Mouse (Mus musculus): ENCODE data around the gene Dock7. TPM values are rescaled to one million over a fixed set of nuclear protein-coding genes. Genes with fewer than 3 reads are reported as not detected.

Dock7 gene
- polyA plus RNA-seq, 1 experiment from 2014 or later, result 94.2 TPM

DNA sequence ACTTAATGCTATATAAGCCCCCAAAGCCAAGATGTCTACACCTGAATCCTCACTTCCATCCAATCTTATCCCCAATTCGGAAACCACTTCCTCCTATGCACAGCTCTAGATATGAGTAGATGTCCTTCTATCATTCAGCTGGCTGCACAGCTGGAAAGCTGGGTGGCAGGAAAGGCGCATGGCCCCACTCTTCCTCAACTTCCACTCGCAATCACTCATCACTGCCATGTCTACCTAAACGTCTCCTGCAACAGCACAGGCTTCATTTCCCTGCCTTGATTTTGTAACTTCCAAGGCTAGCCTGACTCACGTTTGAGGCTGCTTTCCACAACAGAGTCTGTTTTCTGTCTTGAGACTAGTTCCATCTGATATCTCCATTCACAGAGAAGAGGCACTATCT is 1.7 kb downstream of the Dock7 start:
- Histone ChIP-seq H3K36me3 (no peaks in the 10 kb centered on the region), H3K27me3 (no peaks in the 10 kb centered on the region), H3K4me2 (replicated peaks) (peak overlapping the region; percentile 62), H3K4me1 (peaks cover 27% of the 10 kb centered on the region), H3K9ac (no peak overlapping the region), H3K4me3 (peak overlapping the region; percentile 12; the same call in 1 of the 2 replicates), H3K27ac (no peak overlapping the region), H3K9me3 (no peaks in the 10 kb centered on the region)
- ATAC-seq (ENCODE audit: insufficient number of reproducible peaks, insufficient read depth, low FRiP score, low TSS enrichment), result no peak
- WGBS, result 53% methylated on average over 5 of the region's 5 CpGs

GRCm38 (mm10) chr4:99115797-99116196 is 4.9 kb downstream of the Dock7 start:
- 73% methylated on average over 9 of the region's 9 CpGs for WGBS
- H3K27ac ChIP-seq, result no peak overlapping the region
- no peak for ATAC-seq (ENCODE audit: insufficient number of reproducible peaks, insufficient read depth, low FRiP score, low TSS enrichment)

GRCm38 (mm10) chr4:99111670-99112069 is 9.0 kb downstream of the Dock7 start:
- H3K4me2 ChIP-seq (replicated peaks), result no peak overlapping the region
- no peaks in the 10 kb centered on the region for H3K9me3 ChIP-seq
- ATAC-seq (ENCODE audit: insufficient number of reproducible peaks, insufficient read depth, low FRiP score, low TSS enrichment), result no peak
- H3K4me1 ChIP-seq, result peaks cover 24% of the 10 kb centered on the region
- no peak overlapping the region for H3K9ac ChIP-seq
- no peak overlapping the region for H3K27ac ChIP-seq
- no peaks in the 10 kb centered on the region for H3K36me3 ChIP-seq
- no peaks in the 10 kb centered on the region for H3K27me3 ChIP-seq
- 83% methylated on average over 3 of the region's 3 CpGs for WGBS
- H3K4me3 ChIP-seq, result no peak overlapping the region

More at GRCm38 (mm10) chr4:99115797-99116196, 4.9 kb downstream of the Dock7 start:
- no peak overlapping the region for H3K4me3 ChIP-seq
- H3K9me3 ChIP-seq, result no peaks in the 10 kb centered on the region
- H3K4me2 ChIP-seq (replicated peaks), result peak overlapping the region; percentile 7; the same call in 1 of the 2 replicates
- H3K4me1 ChIP-seq, result peaks cover 27% of the 10 kb centered on the region
- H3K27me3 ChIP-seq, result no peaks in the 10 kb centered on the region
- no peak overlapping the region for H3K9ac ChIP-seq
- no peaks in the 10 kb centered on the region for H3K36me3 ChIP-seq

- Histone ChIP-seq H3K4me2 (replicated peaks) (no peak overlapping the region), H3K4me3 (no peak overlapping the region), H3K9ac (no peak overlapping the region), H3K27ac (no peak overlapping the region), H3K9me3 (no peaks in the 10 kb centered on the region), H3K4me1 (peaks cover 14% of the 10 kb centered on the region), H3K36me3 (no peaks in the 10 kb centered on the region), H3K27me3 (no peaks in the 10 kb centered on the region)
- WGBS, result 90% methylated on average over 4 of the region's 4 CpGs
- ATAC-seq (ENCODE audit: insufficient number of reproducible peaks, insufficient read depth, low FRiP score, low TSS enrichment), result no peak
Measured at GRCm38 (mm10) chr4:99108817-99109216, 11.9 kb downstream of the Dock7 start.

GRCm38 (mm10) chr4:99102846-99103245 is 17.9 kb downstream of the Dock7 start:
- ATAC-seq (ENCODE audit: insufficient number of reproducible peaks, insufficient read depth, low FRiP score, low TSS enrichment), result no peak
- 83% methylated on average over 3 of the region's 3 CpGs for WGBS

DNA sequence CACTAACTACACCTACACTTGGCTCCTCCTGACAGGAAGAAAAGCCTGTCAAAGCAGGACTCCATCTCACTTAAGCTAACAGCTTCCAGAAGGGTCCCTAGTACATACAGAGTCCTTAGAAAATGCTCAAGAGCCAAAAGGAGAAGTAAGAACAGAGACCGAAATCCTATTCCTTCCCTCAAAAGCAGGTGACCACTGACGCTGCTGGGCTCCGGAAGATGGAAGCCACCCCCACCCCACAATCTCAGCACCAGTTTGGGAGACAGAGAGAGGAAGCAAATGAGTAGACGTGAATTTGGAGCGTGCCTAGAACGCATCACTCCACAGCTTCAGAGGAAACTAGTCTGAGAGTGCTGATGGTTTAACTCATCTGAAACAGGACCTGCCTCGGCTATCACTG is 20.0 kb downstream of the Dock7 start:
- no peaks in the 10 kb centered on the region for H3K9me3 ChIP-seq
- no peak for ATAC-seq (ENCODE audit: insufficient number of reproducible peaks, insufficient read depth, low FRiP score, low TSS enrichment)
- no peaks in the 10 kb centered on the region for H3K4me1 ChIP-seq
- no peaks in the 10 kb centered on the region for H3K27me3 ChIP-seq
- H3K4me2 ChIP-seq (replicated peaks), result no peak overlapping the region
- H3K36me3 ChIP-seq, result no peaks in the 10 kb centered on the region
- H3K4me3 ChIP-seq, result no peak overlapping the region
- WGBS, result 89% methylated on average over 7 of the region's 7 CpGs
- H3K27ac ChIP-seq, result no peak overlapping the region
- no peak overlapping the region for H3K9ac ChIP-seq

More at GRCm38 (mm10) chr4:99102846-99103245, 17.9 kb downstream of the Dock7 start:
- Histone ChIP-seq H3K4me1 (peaks cover 5% of the 10 kb centered on the region; the same call in 1 of the 2 replicates), H3K9me3 (no peaks in the 10 kb centered on the region), H3K4me2 (replicated peaks) (no peak overlapping the region), H3K4me3 (no peak overlapping the region), H3K36me3 (no peaks in the 10 kb centered on the region), H3K27ac (no peak overlapping the region), H3K9ac (no peak overlapping the region), H3K27me3 (no peaks in the 10 kb centered on the region)

DNA sequence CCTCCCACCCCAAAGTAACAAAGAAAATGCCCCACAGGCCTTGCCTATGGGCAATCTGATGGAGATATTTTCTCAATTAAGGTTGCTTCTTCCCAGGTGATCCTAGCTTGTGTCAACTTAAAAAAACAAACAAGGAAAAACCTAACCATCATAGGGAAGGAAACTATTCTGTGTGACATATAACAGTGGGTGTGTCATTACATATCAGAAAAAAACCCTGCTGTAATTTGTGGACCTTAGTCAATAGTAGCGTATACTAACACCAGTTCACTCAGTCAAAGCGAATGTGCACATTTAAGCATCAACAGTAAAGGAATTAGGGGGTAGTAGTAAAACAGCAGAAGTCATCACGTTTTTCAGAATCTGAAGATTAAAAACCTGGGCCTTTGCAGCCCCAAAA is 28.9 kb downstream of the Dock7 start:
- H3K27ac ChIP-seq, result no peak overlapping the region
- H3K36me3 ChIP-seq, result peaks cover 11% of the 10 kb centered on the region
- peaks cover 7% of the 10 kb centered on the region; the same call in 1 of the 2 replicates for H3K4me1 ChIP-seq
- WGBS, result 85% methylated on average over 3 of the region's 3 CpGs
- no peak overlapping the region for H3K9ac ChIP-seq
- no peak overlapping the region for H3K4me2 ChIP-seq (replicated peaks)
- no peak overlapping the region for H3K4me3 ChIP-seq
- no peak for ATAC-seq (ENCODE audit: insufficient number of reproducible peaks, insufficient read depth, low FRiP score, low TSS enrichment)
- H3K9me3 ChIP-seq, result no peaks in the 10 kb centered on the region
- H3K27me3 ChIP-seq, result no peaks in the 10 kb centered on the region

- H3K27ac ChIP-seq, result no peak overlapping the region
- no peak overlapping the region for H3K4me3 ChIP-seq
- H3K4me1 ChIP-seq, result peaks cover 7% of the 10 kb centered on the region; the same call in 1 of the 2 replicates
- 45% methylated on average over 3 of the region's 3 CpGs for WGBS
- H3K9me3 ChIP-seq, result no peaks in the 10 kb centered on the region
- no peak overlapping the region for H3K9ac ChIP-seq
- H3K27me3 ChIP-seq, result no peaks in the 10 kb centered on the region
- H3K4me2 ChIP-seq (replicated peaks), result no peak overlapping the region
- ATAC-seq (ENCODE audit: insufficient number of reproducible peaks, insufficient read depth, low FRiP score, low TSS enrichment), result no peak
- peaks cover 16% of the 10 kb centered on the region for H3K36me3 ChIP-seq
Measured at GRCm38 (mm10) chr4:99091151-99091701, 29.5 kb downstream of the Dock7 start.

GRCm38 (mm10) chr4:99087760-99088485 is 32.8 kb downstream of the Dock7 start:
- WGBS, result 86% methylated on average over 17 of the region's 17 CpGs

GRCm38 (mm10) chr4:99083862-99084261 is 36.9 kb downstream of the Dock7 start:
- H3K4me1 ChIP-seq, result no peaks in the 10 kb centered on the region
- no peak overlapping the region for H3K4me3 ChIP-seq
- no peaks in the 10 kb centered on the region for H3K27me3 ChIP-seq
- no peaks in the 10 kb centered on the region for H3K9me3 ChIP-seq
- H3K36me3 ChIP-seq, result peaks cover 28% of the 10 kb centered on the region
- 95% methylated on average over 3 of the region's 3 CpGs for WGBS
- H3K4me2 ChIP-seq (replicated peaks), result no peak overlapping the region
- no peak overlapping the region for H3K27ac ChIP-seq
- H3K9ac ChIP-seq, result no peak overlapping the region
- no peak for ATAC-seq (ENCODE audit: insufficient number of reproducible peaks, insufficient read depth, low FRiP score, low TSS enrichment)

More at GRCm38 (mm10) chr4:99087760-99088485, 32.8 kb downstream of the Dock7 start:
- H3K4me1 ChIP-seq, result no peaks in the 10 kb centered on the region
- ATAC-seq (ENCODE audit: insufficient number of reproducible peaks, insufficient read depth, low FRiP score, low TSS enrichment), result no peak
- H3K4me2 ChIP-seq (replicated peaks), result no peak overlapping the region
- no peak overlapping the region for H3K9ac ChIP-seq
- H3K36me3 ChIP-seq, result peaks cover 21% of the 10 kb centered on the region
- no peaks in the 10 kb centered on the region for H3K27me3 ChIP-seq
- H3K27ac ChIP-seq, result no peak overlapping the region
- no peak overlapping the region for H3K4me3 ChIP-seq
- no peaks in the 10 kb centered on the region for H3K9me3 ChIP-seq

DNA sequence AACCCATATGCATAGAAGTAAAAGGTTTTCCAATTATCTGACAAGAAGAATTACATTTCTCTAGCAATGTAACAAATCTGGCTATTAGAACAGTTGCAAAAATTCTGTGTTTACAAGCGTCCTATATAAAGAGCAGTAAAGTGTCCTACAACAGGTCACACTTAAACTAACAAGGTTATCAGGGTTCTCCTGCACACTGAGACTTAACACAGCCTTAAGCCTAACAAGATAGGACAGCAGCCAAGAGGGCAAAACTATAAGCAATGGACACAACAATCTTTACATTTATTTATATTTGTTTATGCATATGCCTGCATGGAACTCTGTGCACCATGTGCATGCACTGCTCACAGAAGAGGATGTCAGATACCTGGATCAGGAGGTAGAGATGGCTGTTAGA is 39.5 kb downstream of the Dock7 start:
- WGBS, result 73% methylated on average over 1 of the region's 1 CpGs
- H3K27ac ChIP-seq, result no peak overlapping the region
- no peak overlapping the region for H3K4me3 ChIP-seq
- no peaks in the 10 kb centered on the region for H3K4me1 ChIP-seq
- H3K4me2 ChIP-seq (replicated peaks), result no peak overlapping the region
- H3K27me3 ChIP-seq, result no peaks in the 10 kb centered on the region
- H3K9ac ChIP-seq, result no peak overlapping the region
- H3K9me3 ChIP-seq, result no peaks in the 10 kb centered on the region
- ATAC-seq (ENCODE audit: insufficient number of reproducible peaks, insufficient read depth, low FRiP score, low TSS enrichment), result no peak
- H3K36me3 ChIP-seq, result peaks cover 23% of the 10 kb centered on the region

DNA sequence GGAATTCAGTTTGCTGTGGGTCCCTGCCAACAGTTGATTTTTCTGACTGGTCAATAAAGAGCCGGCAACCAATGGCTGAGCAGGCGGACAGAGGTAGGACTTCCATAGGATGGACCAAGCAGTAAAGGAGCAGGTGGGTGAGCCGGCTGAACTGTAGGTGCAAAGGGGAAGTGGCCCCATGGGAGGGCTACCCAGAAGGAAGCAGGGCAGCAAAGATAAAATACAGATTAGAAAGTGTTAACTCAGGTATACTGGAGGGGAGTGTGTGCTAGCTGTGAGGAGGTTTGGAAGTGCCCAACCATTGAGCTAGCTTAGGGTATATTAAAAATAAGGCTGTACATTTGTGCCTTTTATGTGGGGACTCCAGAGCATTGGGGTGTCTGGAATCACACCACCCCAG is 42.7 kb downstream of the Dock7 start:
- no peak for ATAC-seq (ENCODE audit: insufficient number of reproducible peaks, insufficient read depth, low FRiP score, low TSS enrichment)
- no peaks in the 10 kb centered on the region for H3K4me1 ChIP-seq
- H3K27me3 ChIP-seq, result no peaks in the 10 kb centered on the region
- H3K9ac ChIP-seq, result no peak overlapping the region
- WGBS, result 95% methylated on average over 3 of the region's 3 CpGs
- H3K27ac ChIP-seq, result no peak overlapping the region
- H3K36me3 ChIP-seq, result peaks cover 35% of the 10 kb centered on the region
- no peaks in the 10 kb centered on the region for H3K9me3 ChIP-seq
- no peak overlapping the region for H3K4me3 ChIP-seq
- H3K4me2 ChIP-seq (replicated peaks), result no peak overlapping the region

Data from embryonic facial prominence, embryonic 12.5 days (tissue).